Mouse (Mus musculus) MEL (cell line): ENCODE measurements around the gene Iqschfp. TPM values are rescaled to one million over a fixed set of nuclear protein-coding genes. Genes with fewer than 3 reads are reported as not detected.

Experiments used
- DNase-seq: peaks from one replicate; pipeline ENCODE4 v3.0.0; 2011; ENCODE audit warnings: low read depth, low spot score
- H3K27ac ChIP-seq: 2 replicates; pipeline ENCODE4 v1.5.1; 2012; ENCODE audit warnings: low read depth, mild to moderate bottlenecking, control low read depth, low read length, moderate library complexity; ENCODE audit not compliant: control insufficient read depth
- H3K27me3 ChIP-seq, 2 experiments: fragments of 150-350 bp in 1 of 2; sonication (generic) in 1 of 2; 2 replicates each; pipeline ENCODE4 v1.6.1; 2012; ENCODE audit warnings: low read length in 2 of 2, mild to moderate bottlenecking in 2 of 2, improper control_type of control experiment in 1 of 2, moderate library complexity in 1 of 2; ENCODE audit not compliant: insufficient read depth in 2 of 2, control insufficient read depth in 1 of 2
- H3K36me3 ChIP-seq, 2 experiments: 2 replicates each; pipeline ENCODE4 v1.6.1; 2012 to 2014; ENCODE audit warnings: low read length in 2 of 2, improper control_type of control experiment in 1 of 2, inconsistent platforms in 1 of 2, mild to moderate bottlenecking in 1 of 2; ENCODE audit not compliant: insufficient read depth in 2 of 2, control insufficient read depth in 1 of 2
- H3K4me1 ChIP-seq, 2 experiments: fragments of 150-350 bp in 1 of 2; sonication (generic) in 1 of 2; 2 replicates each; pipeline ENCODE4 v1.6.1; 2012; ENCODE audit warnings: low read length in 2 of 2, improper control_type of control experiment in 1 of 2, mild to moderate bottlenecking in 1 of 2; ENCODE audit not compliant: insufficient read depth in 2 of 2, control insufficient read depth in 1 of 2
- H3K4me3 ChIP-seq, 2 experiments: fragments of 150-350 bp in 1 of 2; sonication (generic) in 1 of 2; 2 replicates each; pipeline ENCODE4 v1.5.1; 2012; ENCODE audit warnings: low read depth in 2 of 2, low read length in 2 of 2, mild to moderate bottlenecking in 2 of 2, moderate library complexity in 2 of 2, control low read depth in 1 of 2, improper control_type of control experiment in 1 of 2; ENCODE audit not compliant: control insufficient read depth in 1 of 2, insufficient read depth in 1 of 2
- H3K79me2 ChIP-seq: 2 replicates; pipeline ENCODE4 v1.6.1; 2012; ENCODE audit warnings: mild to moderate bottlenecking, low read length, moderate library complexity; ENCODE audit not compliant: control insufficient read depth, poor library complexity, insufficient read depth
- H3K9ac ChIP-seq: 2 replicates; pipeline ENCODE4 v1.6.1; 2012; ENCODE audit warnings: low read depth, mild to moderate bottlenecking, control low read depth, low read length, moderate library complexity; ENCODE audit not compliant: control insufficient read depth, poor library complexity, severe bottlenecking
- H3K9me3 ChIP-seq: fragments of 150-350 bp; sonication (generic); replicated peaks from 2 replicates; pipeline ENCODE4 v1.6.1; 2012; ENCODE audit warnings: mild to moderate bottlenecking, low read length, improper control_type of control experiment, moderate library complexity; ENCODE audit not compliant: insufficient read depth
- CHD2 ChIP-seq: IDR thresholded peaks from 2 replicates; pipeline ENCODE4 v1.6.1; 2011; ENCODE audit warnings: low read length, improper control_type of control experiment
- CTCF ChIP-seq, 3 experiments: IDR thresholded peaks in 2 of 3; conservative IDR thresholded peaks in 1 of 3; 2 replicates each; pipeline ENCODE4 v1.5.1; 2011 to 2012; ENCODE audit warnings: low read length in 3 of 3, low read depth in 2 of 3, mild to moderate bottlenecking in 2 of 3, improper control_type of control experiment in 1 of 3, inconsistent platforms in 1 of 3, mixed read lengths in 1 of 3, moderate library complexity in 1 of 3; ENCODE audit not compliant: control insufficient read depth in 1 of 3, insufficient read depth in 1 of 3, poor library complexity in 1 of 3, severe bottlenecking in 1 of 3
- ELF1 ChIP-seq: IDR thresholded peaks from 2 replicates; pipeline ENCODE4 v1.6.1; 2014; ENCODE audit warnings: low read depth, mild to moderate bottlenecking, inconsistent platforms, low read length, improper control_type of control experiment, moderate library complexity
- ETS1 ChIP-seq: IDR thresholded peaks from 2 replicates; pipeline ENCODE4 v1.6.1; 2012; ENCODE audit warnings: low read depth, mild to moderate bottlenecking, inconsistent platforms, low read length, improper control_type of control experiment, moderate library complexity
- GATA1 ChIP-seq: IDR thresholded peaks from 2 replicates; pipeline ENCODE4 v1.6.1; 2011; ENCODE audit warnings: low read depth, low read length, improper control_type of control experiment
- JUND ChIP-seq: IDR thresholded peaks from 2 replicates; pipeline ENCODE4 v1.6.1; 2011; ENCODE audit warnings: low read depth, mild to moderate bottlenecking, improper control_type of control experiment, low read length
- KAT2A ChIP-seq: conservative IDR thresholded peaks from 2 replicates; pipeline ENCODE4 v1.6.1; 2012; ENCODE audit warnings: low read depth, low read length, improper control_type of control experiment, inconsistent platforms
- MAFK ChIP-seq: IDR thresholded peaks from 2 replicates; pipeline ENCODE4 v1.6.1; 2011; ENCODE audit warnings: low read depth, mild to moderate bottlenecking, low read length, improper control_type of control experiment, borderline replicate concordance
- MAZ ChIP-seq: IDR thresholded peaks from 2 replicates; pipeline ENCODE4 v1.6.1; 2012; ENCODE audit warnings: low read depth, mild to moderate bottlenecking, inconsistent platforms, low read length, improper control_type of control experiment
- MEF2A ChIP-seq: IDR thresholded peaks from 2 replicates; pipeline ENCODE4 v1.6.1; 2014; ENCODE audit warnings: low read depth, mild to moderate bottlenecking, inconsistent platforms, low read length, improper control_type of control experiment; ENCODE audit not compliant: poor library complexity, insufficient replicate concordance, severe bottlenecking; ENCODE audit errors: extremely low read depth
- MYB ChIP-seq: IDR thresholded peaks from 2 replicates; pipeline ENCODE4 v1.6.1; 2011; ENCODE audit warnings: mild to moderate bottlenecking, low read depth, low read length, improper control_type of control experiment
- MYC ChIP-seq: IDR thresholded peaks from 2 replicates; pipeline ENCODE4 v1.6.1; 2011; ENCODE audit warnings: low read depth, mild to moderate bottlenecking, low read length, improper control_type of control experiment, moderate library complexity
- NELFE ChIP-seq: IDR thresholded peaks from 2 replicates; pipeline ENCODE4 v1.6.1; 2011; ENCODE audit warnings: low read depth, low read length, improper control_type of control experiment
- POLR2AphosphoS2 ChIP-seq: IDR thresholded peaks from 2 replicates; pipeline ENCODE4 v1.6.1; 2011; ENCODE audit warnings: low read length, improper control_type of control experiment
- POLR2AphosphoS5 ChIP-seq: IDR thresholded peaks from 2 replicates; pipeline ENCODE4 v1.6.1; 2012; ENCODE audit warnings: low read depth, borderline replicate concordance, mild to moderate bottlenecking, inconsistent platforms, low read length, moderate library complexity, mixed read lengths
- RAD21 ChIP-seq: IDR thresholded peaks from 2 replicates; pipeline ENCODE4 v1.6.1; 2011; ENCODE audit warnings: mild to moderate bottlenecking, low read depth, low read length, improper control_type of control experiment
- RCOR1 ChIP-seq: IDR thresholded peaks from 2 replicates; pipeline ENCODE4 v1.6.1; 2012; ENCODE audit warnings: low read depth, mild to moderate bottlenecking, inconsistent platforms, low read length, improper control_type of control experiment
- SIN3A ChIP-seq: IDR thresholded peaks from 2 replicates; pipeline ENCODE4 v1.6.1; 2012; ENCODE audit warnings: low read length, improper control_type of control experiment, inconsistent platforms
- SMC3 ChIP-seq: IDR thresholded peaks from 2 replicates; pipeline ENCODE4 v1.6.1; 2011; ENCODE audit warnings: low read depth, low read length, improper control_type of control experiment
- TBP ChIP-seq: IDR thresholded peaks from 2 replicates; pipeline ENCODE4 v1.8.0; 2011; ENCODE audit warnings: low read depth, low read length, improper control_type of control experiment
- USF2 ChIP-seq, 2 experiments: IDR thresholded peaks; 2 replicates each; pipeline ENCODE4 v1.6.1; 2011 to 2012; ENCODE audit warnings: improper control_type of control experiment in 2 of 2, low read length in 2 of 2, borderline replicate concordance in 1 of 2, inconsistent platforms in 1 of 2, low read depth in 1 of 2, mild to moderate bottlenecking in 1 of 2; ENCODE audit not compliant: insufficient read depth in 1 of 2
- ZC3H11A ChIP-seq: IDR thresholded peaks from 2 replicates; pipeline ENCODE4 v1.6.1; 2012; ENCODE audit warnings: low read depth, mild to moderate bottlenecking, inconsistent platforms, low read length, improper control_type of control experiment
- ZMIZ1 ChIP-seq: IDR thresholded peaks from 2 replicates; pipeline ENCODE4 v1.6.1; 2012; ENCODE audit warnings: low read depth, mild to moderate bottlenecking, inconsistent platforms, low read length, improper control_type of control experiment, moderate library complexity
- polyA plus RNA-seq, 2 experiments: library from polyadenylated mRNA; stranded (reverse) in 1 of 2; unstranded in 1 of 2; fragments of >175 nt in 1 of 2; fragments of >200 nt in 1 of 2; gene quantifications; 2 replicates each; pipeline versions ENCODE4 v1.2.1 to v1.2.4; 2012; ENCODE audit warnings: low replicate concordance in 2 of 2, low read depth in 1 of 2; ENCODE audit not compliant: insufficient read length in 2 of 2, insufficient read depth in 1 of 2, missing spikeins in 1 of 2
- total RNA-seq: library from RNA; depleted of rRNA; stranded (reverse); fragments of 300-350 nt; gene quantifications from 2 replicates; pipeline ENCODE4 v1.2.3, GENCODE M21; 2012

The Iqschfp gene
- total and polyA plus RNA-seq, 3 experiments, result not detected

DNA sequence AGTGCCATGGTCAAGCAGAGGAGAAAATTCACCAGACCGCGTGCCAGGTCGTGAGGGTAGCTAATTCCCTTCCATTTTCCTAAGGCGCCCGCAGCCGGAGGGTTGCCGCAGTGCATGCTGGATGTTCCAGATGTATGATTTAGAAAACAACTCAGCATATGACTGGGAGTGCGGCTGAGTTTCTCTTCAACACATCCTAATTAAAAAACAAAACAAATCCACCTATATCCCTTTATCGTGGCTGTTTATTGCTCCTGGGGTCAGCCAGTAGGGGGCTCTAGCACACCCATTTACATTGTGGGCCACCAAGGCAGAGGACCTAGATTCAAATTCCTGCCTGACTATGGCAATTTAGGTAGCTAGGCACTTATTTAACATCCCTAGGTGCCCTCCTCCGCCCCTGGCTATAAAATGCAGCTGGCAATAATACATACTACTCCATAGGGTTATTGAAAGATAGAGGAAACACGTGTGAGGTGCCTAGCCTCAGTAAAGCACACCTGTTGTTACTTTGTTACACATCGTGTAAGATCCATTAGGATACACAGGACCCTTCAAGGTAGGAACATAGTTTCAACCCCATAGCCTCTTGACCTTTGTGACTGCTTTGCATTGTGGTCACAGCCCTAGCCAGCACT is 690.2 kb downstream of the Iqschfp start:
- TF ChIP-seq MYB (no peak), RAD21 (peak; percentile 10), RCOR1 (no peak), CTCF (IDR thresholded peaks at IDR 0.05 in 2 of 3, conservative IDR thresholded peaks at IDR 0.05 in 1 of 3; ENCODE audit: control insufficient read depth in 1 of 3, insufficient read depth in 1 of 3, low read depth in 2 of 3, low read length in 3 of 3, poor library complexity in 1 of 3, severe bottlenecking in 1 of 3) (peak; percentile 49 to 58 (median 57)), ZC3H11A (no peak), SIN3A (no peak), TBP (no peak), POLR2AphosphoS5 (no peak), MAFK (no peak), ETS1 (no peak), CHD2 (no peak), USF2 (IDR thresholded peaks at IDR 0.05; ENCODE audit: borderline replicate concordance in 1 of 2, insufficient read depth in 1 of 2, low read depth in 1 of 2, low read length in 2 of 2) (no peak), KAT2A (no peak), POLR2AphosphoS2 (no peak), MAZ (no peak), SMC3 (peak; percentile 19; the same call in 1 of the 2 replicates), NELFE (no peak), JUND (no peak), GATA1 (no peak), ZMIZ1 (no peak), ELF1 (no peak), MEF2A (no peak), MYC (no peak)
- DNase-seq, result peak; percentile 28
- no peaks in the 10 kb centered on the region for H3K9me3 ChIP-seq

More for the DNA sequence above, 690.2 kb downstream of the Iqschfp start:
- Histone ChIP-seq H3K4me3 (no peak overlapping the region), H3K27me3 (no peaks in the 10 kb centered on the region), H3K79me2 (no peaks in the 10 kb centered on the region), H3K27ac (no peak overlapping the region), H3K4me1 (no peaks in the 10 kb centered on the region), H3K9ac (no peak overlapping the region), H3K36me3 (no peaks in the 10 kb centered on the region)
